27 mouse cellular contexts compared by ENCODE assay signal in genomic region chr4:135710392-135710791, GRCm38 (mm10). TPM values are rescaled to one million over a fixed set of nuclear protein-coding genes. Genes with fewer than 3 reads are reported as not detected.
DNase-seq lines count a peak whose midpoint lies in the region; ATAC-seq and TF ChIP-seq lines count a peak whose summit lies in the region.
"Had no signal": no experiment of that assay in that cellular context is flagged by ENCODE, and none has a peak within 500 bp of the region (broad histone marks: within the 10 kb centered on the region; RNA-seq: fewer than 3 reads in every experiment).

No protein-coding gene starts in this region.

- no peak overlapping the region for H3K27ac ChIP-seq in liver, postnatal 0 days (ENCODE audit: low read depth)
- H3K27ac ChIP-seq in liver, embryonic 13.5 days, result no peak overlapping the region
- no peak overlapping the region for H3K27ac ChIP-seq in liver, embryonic 16.5 days (ENCODE audit: low read length)
- no peak overlapping the region for H3K27ac ChIP-seq in intestine, embryonic 15.5 days
- H3K27ac ChIP-seq: embryonic facial prominence, embryonic 10.5 days; embryonic facial prominence, embryonic 13.5 days; forebrain, embryonic 12.5 days; forebrain, embryonic 15.5 days; hindbrain, embryonic 12.5 days; hindbrain, embryonic 15.5 days had no signal

- TF ChIP-seq CTCF in liver, postnatal 0 days (IDR thresholded peaks at IDR 0.05; ENCODE audit: low read depth), result no peak

- no peak overlapping the region for H3K4me3 ChIP-seq in liver, postnatal 0 days (ENCODE audit: low read depth, low read length)
- no peak overlapping the region for H3K4me3 ChIP-seq in liver, embryonic 13.5 days (replicated peaks)
- no peak overlapping the region for H3K4me3 ChIP-seq in liver, embryonic 16.5 days (ENCODE audit: low read depth, low read length)
- no peak overlapping the region for H3K4me3 ChIP-seq in intestine, embryonic 15.5 days (replicated peaks)
- H3K4me3 ChIP-seq: embryonic facial prominence, embryonic 10.5 days; embryonic facial prominence, embryonic 13.5 days; erythroblast, embryonic 14.5 days; forebrain, embryonic 12.5 days; forebrain, embryonic 15.5 days; hindbrain, embryonic 12.5 days; hindbrain, embryonic 15.5 days had no signal

- H3K4me1 ChIP-seq in liver, postnatal 0 days (ENCODE audit: insufficient read depth), result peaks cover 4% of the 10 kb centered on the region
- peaks cover 17% of the 10 kb centered on the region for H3K4me1 ChIP-seq in liver, embryonic 13.5 days (replicated peaks)
- peaks cover 5% of the 10 kb centered on the region for H3K4me1 ChIP-seq in liver, embryonic 16.5 days (ENCODE audit: control insufficient read depth, low read depth, low read length)
- H3K4me1 ChIP-seq in intestine, embryonic 15.5 days (replicated peaks), result no peaks in the 10 kb centered on the region
- H3K4me1 ChIP-seq: embryonic facial prominence, embryonic 13.5 days; forebrain, embryonic 12.5 days; forebrain, embryonic 15.5 days; hindbrain, embryonic 12.5 days; hindbrain, embryonic 15.5 days had no signal

- H3K4me2 ChIP-seq in liver, postnatal 0 days (ENCODE audit: low read depth, low read length), result no peak overlapping the region
- no peak overlapping the region for H3K4me2 ChIP-seq in liver, embryonic 13.5 days
- H3K4me2 ChIP-seq in liver, embryonic 16.5 days (ENCODE audit: low read depth, low read length), result no peak overlapping the region
- H3K4me2 ChIP-seq in intestine, embryonic 15.5 days (replicated peaks), result no peak overlapping the region
- H3K4me2 ChIP-seq: embryonic facial prominence, embryonic 13.5 days; forebrain, embryonic 12.5 days; forebrain, embryonic 15.5 days; heart, embryonic 11.5 days; hindbrain, embryonic 12.5 days; hindbrain, embryonic 15.5 days had no signal

- whole genome bisulfite sequencing in liver, postnatal 0 days (ENCODE audit: insufficient replicate concordance), result 43% methylated on average over 3 of the region's 3 CpGs
- 22% methylated on average over 3 of the region's 3 CpGs for WGBS in liver, embryonic 13.5 days (ENCODE audit: insufficient replicate concordance)
- 23% methylated on average over 3 of the region's 3 CpGs for WGBS in liver, embryonic 16.5 days (ENCODE audit: insufficient replicate concordance)
- 70% methylated on average over 3 of the region's 3 CpGs for WGBS in intestine, embryonic 15.5 days

- DNase-seq in liver, result peak; percentile 27
- no peak for DNase-seq in liver, postnatal 0 days
- peak; percentile 43 for DNase-seq in liver, embryonic 13.5 days
- DNase-seq in ovary, postnatal 36 days (ENCODE audit: low spot score), result no peak
- no peak for DNase-seq in frontal cortex, postnatal 25 days (ENCODE audit: low spot score in 2 of 2)
- DNase-seq: adrenal gland, adult 2 months; adrenal gland, postnatal 14 days; cerebellum, adult 11-12 months; cerebellum, adult 8-10 months; cerebellum, postnatal 10 days; cerebellum, postnatal 36 days; embryo, embryonic 11 days; gastrocnemius, postnatal 10 days had no signal

- no peak for ATAC-seq in liver, postnatal 0 days
- ATAC-seq in liver, embryonic 13.5 days (ENCODE audit: low read depth), result peak; percentile 77
- ATAC-seq in liver, embryonic 16.5 days (ENCODE audit: low read depth), result peak; percentile 50
- no peak for ATAC-seq in intestine, embryonic 15.5 days
- ATAC-seq in cerebellum, adult (ENCODE audit: insufficient number of reproducible peaks, low FRiP score, low TSS enrichment), result no peak
- ATAC-seq: forebrain, embryonic 15.5 days had no signal

- no peak for TF ChIP-seq EP300 in liver, postnatal 0 days (IDR thresholded peaks at IDR 0.05; ENCODE audit: low read depth)

- no peaks in the 10 kb centered on the region for H3K27me3 ChIP-seq in liver, postnatal 0 days (ENCODE audit: insufficient read depth, low read length)
- no peaks in the 10 kb centered on the region for H3K27me3 ChIP-seq in liver, embryonic 13.5 days
- H3K27me3 ChIP-seq in liver, embryonic 16.5 days (ENCODE audit: control insufficient read depth, insufficient read depth, low read depth, low read length), result no peaks in the 10 kb centered on the region
- no peaks in the 10 kb centered on the region for H3K27me3 ChIP-seq in intestine, embryonic 15.5 days (replicated peaks)
- H3K27me3 ChIP-seq: embryonic facial prominence, embryonic 13.5 days; forebrain, embryonic 12.5 days; forebrain, embryonic 15.5 days; hindbrain, embryonic 12.5 days; hindbrain, embryonic 15.5 days had no signal

- no peaks in the 10 kb centered on the region for H3K9me3 ChIP-seq in liver, postnatal 0 days (ENCODE audit: low read length)
- H3K9me3 ChIP-seq in liver, embryonic 13.5 days (replicated peaks), result no peaks in the 10 kb centered on the region
- no peaks in the 10 kb centered on the region for H3K9me3 ChIP-seq in liver, embryonic 16.5 days (replicated peaks; ENCODE audit: control insufficient read depth, low read length)
- H3K9me3 ChIP-seq in intestine, embryonic 15.5 days, result no peaks in the 10 kb centered on the region; the same call in 1 of the 2 replicates
- H3K9me3 ChIP-seq: embryonic facial prominence, embryonic 10.5 days; forebrain, embryonic 12.5 days; forebrain, embryonic 15.5 days; hindbrain, embryonic 12.5 days; hindbrain, embryonic 15.5 days had no signal

- no peak overlapping the region for H3K9ac ChIP-seq in liver, postnatal 0 days (replicated peaks)
- no peak overlapping the region for H3K9ac ChIP-seq in liver, embryonic 13.5 days
- no peak overlapping the region for H3K9ac ChIP-seq in liver, embryonic 16.5 days (ENCODE audit: low read depth, low read length)
- no peak overlapping the region for H3K9ac ChIP-seq in intestine, embryonic 15.5 days
- H3K9ac ChIP-seq: embryonic facial prominence, embryonic 13.5 days; forebrain, embryonic 12.5 days; forebrain, embryonic 15.5 days; hindbrain, embryonic 12.5 days; hindbrain, embryonic 15.5 days had no signal

- H3K36me3 ChIP-seq in liver, postnatal 0 days (replicated peaks; ENCODE audit: insufficient read depth, low read length), result no peaks in the 10 kb centered on the region
- no peaks in the 10 kb centered on the region for H3K36me3 ChIP-seq in liver, embryonic 13.5 days
- no peaks in the 10 kb centered on the region for H3K36me3 ChIP-seq in liver, embryonic 16.5 days (ENCODE audit: control insufficient read depth, insufficient read depth)
- no peaks in the 10 kb centered on the region for H3K36me3 ChIP-seq in intestine, embryonic 15.5 days
- H3K36me3 ChIP-seq: embryonic facial prominence, embryonic 10.5 days; embryonic facial prominence, embryonic 13.5 days; forebrain, embryonic 12.5 days; forebrain, embryonic 15.5 days; hindbrain, embryonic 12.5 days; hindbrain, embryonic 15.5 days had no signal

RNA-seq across cellular contexts. Expression of gene Il22ra1, which starts 17.6 kb away (rescaled TPM):
- 0.25 and 0.39 TPM in 2 replicates for polyA plus RNA-seq in liver, postnatal 0 days (2015; fragmentation: Nextera tagmentation; extraction: Ambion mirVana)
- polyA plus RNA-seq in liver, embryonic 13.5 days (2015; fragmentation: Nextera tagmentation; extraction: Ambion mirVana), result 0.23 and 0.32 TPM in 2 replicates
- polyA plus RNA-seq in liver, embryonic 16.5 days (2015; fragmentation: Nextera tagmentation; extraction: Ambion mirVana), result 0.34 and 0.50 TPM in 2 replicates
- polyA plus RNA-seq in intestine, embryonic 15.5 days (2015; fragmentation: Nextera tagmentation; extraction: Ambion mirVana), result 4.7 and 6.5 TPM in 2 replicates
- polyA plus RNA-seq: cortical plate, adult 2 months; forebrain, embryonic 12.5 days; forebrain, embryonic 15.5 days; heart, embryonic 11.5 days; heart, embryonic 14.5 days; heart, postnatal 0 days; hindbrain, embryonic 12.5 days; hindbrain, embryonic 15.5 days had no signal

RNA-seq across cellular contexts. Expression of gene Ifnlr1, which starts 24.3 kb away (rescaled TPM):
- 0.22 and 0.30 TPM in 2 replicates for polyA plus RNA-seq in liver, postnatal 0 days (2015; fragmentation: Nextera tagmentation; extraction: Ambion mirVana)
- 0.02 and 0.05 TPM in 2 replicates for polyA plus RNA-seq in liver, embryonic 13.5 days (2015; fragmentation: Nextera tagmentation; extraction: Ambion mirVana)
- 0.19 and 0.31 TPM in 2 replicates for polyA plus RNA-seq in liver, embryonic 16.5 days (2015; fragmentation: Nextera tagmentation; extraction: Ambion mirVana)
- polyA plus RNA-seq in intestine, embryonic 15.5 days (2015; fragmentation: Nextera tagmentation; extraction: Ambion mirVana), result 3.6 and 4.2 TPM in 2 replicates
- polyA plus RNA-seq: erythroblast, embryonic 14.5 days had no signal

RNA-seq across cellular contexts. Expression of gene Myom3, which starts 49.1 kb away (rescaled TPM):
- polyA plus RNA-seq in liver, postnatal 0 days (2015; fragmentation: Nextera tagmentation; extraction: Ambion mirVana), result 0.02 and 0.11 TPM in 2 replicates
- 0.08 and 0.20 TPM in 2 replicates for polyA plus RNA-seq in liver, embryonic 13.5 days (2015; fragmentation: Nextera tagmentation; extraction: Ambion mirVana)
- 0.35 and 0.72 TPM in 2 replicates for polyA plus RNA-seq in liver, embryonic 16.5 days (2015; fragmentation: Nextera tagmentation; extraction: Ambion mirVana)
- 1.1 TPM in 2 replicates for polyA plus RNA-seq in intestine, embryonic 15.5 days (2015; fragmentation: Nextera tagmentation; extraction: Ambion mirVana)
- polyA plus RNA-seq: embryonic facial prominence, embryonic 10.5 days; erythroblast, embryonic 14.5 days; heart, embryonic 11.5 days had no signal

Comparison
In these comparisons a context has a peak if more than half of its experiments do, and no peak if none do; other contexts are left out.
1. DNase-seq: peak in liver (single experiment) and liver, embryonic 13.5 days (single experiment); none in liver, postnatal 0 days (single experiment), ovary, postnatal 36 days (single experiment) and frontal cortex, postnatal 25 days (0 of 2).
2. ATAC-seq: peak in liver, embryonic 13.5 days (single experiment) and liver, embryonic 16.5 days (single experiment); none in liver, postnatal 0 days (single experiment), intestine, embryonic 15.5 days (single experiment) and cerebellum, adult (single experiment).